Mouse (Mus musculus): ENCODE measurements at regions not wholly inside any gene's neighbourhood (a gene's known extent, or its start where the extent isn't known, plus 50 kb on each side); places are given as distances from the start of the nearest gene placed in this dataset.

DNA sequence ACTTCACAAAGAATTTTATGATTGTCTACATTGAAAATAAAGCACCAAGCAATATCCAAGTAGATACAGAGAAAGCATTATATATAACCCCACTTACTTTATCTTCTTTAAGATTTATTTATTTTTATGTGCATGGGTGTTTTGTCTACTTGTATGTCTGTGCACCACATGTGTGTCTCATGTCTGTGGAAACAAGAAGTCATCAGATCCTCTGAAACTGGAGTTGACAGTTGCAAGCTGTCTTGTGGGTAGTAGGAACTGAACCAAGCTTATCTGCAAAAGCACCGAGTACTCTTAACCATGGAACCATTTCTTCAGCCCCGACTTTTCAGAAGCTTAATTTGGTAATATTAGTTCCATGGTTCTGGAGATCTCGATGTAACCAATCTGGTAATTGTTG is 151.2 kb upstream of the Tet2 start:
- TF ChIP-seq CTCF (IDR thresholded peaks at IDR 0.05; ENCODE audit: low read depth): no peak
- no peak for TF ChIP-seq EP300 (optimal IDR thresholded peaks at IDR 0.05)

Data from stomach, postnatal 0 days (tissue).